Mouse (Mus musculus): Measurements from ENCODE around the gene Zfp146.

GRCm38 (mm10) chr7:30136826-30137225 is 32.7 kb downstream of the Zfp146 start:
- TF ChIP-seq EP300 (IDR thresholded peaks at IDR 0.05) (no peak), CTCF (IDR thresholded peaks at IDR 0.05) (no peak)
